Mouse (Mus musculus) frontal cortex, adult 2 months (tissue): ENCODE data around the gene Bcs1l. TPM values are rescaled to one million over a fixed set of nuclear protein-coding genes. Genes with fewer than 3 reads are reported as not detected.

Experiments
- polyA plus RNA-seq: library from polyadenylated mRNA; depleted of rRNA; stranded (reverse); fragments of >200 nt; gene quantifications from 2 replicates; pipeline ENCODE4 v1.2.3, GENCODE M21; 2012; rRNA removed

The Bcs1l gene
- polyA plus RNA-seq, 1 experiment: 26.4 TPM

Other genes with a start within 250 kb of the Bcs1l start
- 5.3 and 6.0 TPM in 2 replicates for gene Catip, start 226.2 kb upstream of the Bcs1l start, polyA plus RNA-seq
- gene Slc11a1, start 213.1 kb upstream of the Bcs1l start, polyA plus RNA-seq: 5.5 and 9.1 TPM in 2 replicates
- 27.4 and 27.7 TPM in 2 replicates for gene Ctdsp1, start 196.8 kb upstream of the Bcs1l start, polyA plus RNA-seq
- 0.42 and 0.82 TPM in 2 replicates for gene Vil1, start 178.9 kb upstream of the Bcs1l start, polyA plus RNA-seq
- gene Cnot9, start 82.2 kb upstream of the Bcs1l start, polyA plus RNA-seq: 26.3 and 26.8 TPM in 2 replicates
- gene Plcd4, start 45.4 kb upstream of the Bcs1l start, polyA plus RNA-seq: 15.8 and 19.2 TPM in 2 replicates
- gene Usp37, start 44.0 kb upstream of the Bcs1l start, polyA plus RNA-seq: 9.8 and 12.2 TPM in 2 replicates
- 23.4 and 24.8 TPM in 2 replicates for gene Zfp142, start within 50 bp of the Bcs1l start, polyA plus RNA-seq
- 127 and 138 TPM in 2 replicates for gene Rnf25, start 13.1 kb downstream of the Bcs1l start, polyA plus RNA-seq
- gene Stk36, start 13.2 kb downstream of the Bcs1l start, polyA plus RNA-seq: 5.5 and 6.2 TPM in 2 replicates
- gene Ttll4, start 73.5 kb downstream of the Bcs1l start, polyA plus RNA-seq: 18.8 and 19.2 TPM in 2 replicates
- gene Cyp27a1, start 125.3 kb downstream of the Bcs1l start, polyA plus RNA-seq: 14.1 and 14.5 TPM in 2 replicates
- 0.76 and 0.88 TPM in 2 replicates for gene Prkag3, start 160.9 kb downstream of the Bcs1l start, polyA plus RNA-seq
- gene Wnt6, start 183.6 kb downstream of the Bcs1l start, polyA plus RNA-seq: 7.9 and 8.9 TPM in 2 replicates
- gene Wnt10a, start 203.2 kb downstream of the Bcs1l start, polyA plus RNA-seq: 6.0 and 7.2 TPM in 2 replicates